Mouse (Mus musculus) cerebellum, adult 18-20 months (tissue): ENCODE results near the gene Foxg1.

Experiments
- DNase-seq, 2 experiments: peaks; one replicate each; pipeline ENCODE4 v3.0.0; 2021

Gene Foxg1

GRCm38 (mm10) chr12:49382565-49383520, at the start of gene Foxg1:
Gene Foxg1, plus strand, starts transcription at chr12:49382660.
- no peak for DNase-seq

GRCm38 (mm10) chr12:49349697-49350096, 32.8 kb upstream of the Foxg1 start:
- no peak for DNase-seq

GRCm38 (mm10) chr12:49368931-49369330, 13.5 kb upstream of the Foxg1 start:
- DNase-seq = no peak

GRCm38 (mm10) chr12:49372170-49372569, 10.3 kb upstream of the Foxg1 start:
- DNase-seq = no peak

DNA sequence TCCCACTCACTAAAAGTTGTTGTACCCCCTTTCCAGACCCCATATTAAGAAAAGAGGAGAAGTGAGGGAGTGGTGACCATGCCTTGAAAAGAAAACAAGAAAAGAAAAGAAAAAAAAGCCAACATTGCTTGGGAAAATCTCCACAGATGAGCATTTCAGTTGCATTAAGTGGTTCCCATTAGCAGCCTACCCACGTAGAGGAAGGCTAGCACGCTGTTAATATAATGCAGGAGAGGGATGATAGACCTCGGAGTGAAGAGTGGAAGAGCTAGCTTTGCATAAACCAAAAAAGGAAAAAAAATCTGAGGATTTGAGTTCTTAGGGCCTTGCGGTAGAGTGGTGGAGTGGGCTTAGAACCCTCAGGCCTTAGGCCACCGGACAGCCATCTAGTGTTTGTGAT, 9.3 kb upstream of the Foxg1 start:
- DNase-seq = no peak

GRCm38 (mm10) chr12:49373821-49374605, 8.4 kb upstream of the Foxg1 start:
- DNase-seq = no peak

GRCm38 (mm10) chr12:49374606-49374995, 7.9 kb upstream of the Foxg1 start:
- DNase-seq = no peak

GRCm38 (mm10) chr12:49375427-49376317, 6.8 kb upstream of the Foxg1 start:
- no peak for DNase-seq

DNA sequence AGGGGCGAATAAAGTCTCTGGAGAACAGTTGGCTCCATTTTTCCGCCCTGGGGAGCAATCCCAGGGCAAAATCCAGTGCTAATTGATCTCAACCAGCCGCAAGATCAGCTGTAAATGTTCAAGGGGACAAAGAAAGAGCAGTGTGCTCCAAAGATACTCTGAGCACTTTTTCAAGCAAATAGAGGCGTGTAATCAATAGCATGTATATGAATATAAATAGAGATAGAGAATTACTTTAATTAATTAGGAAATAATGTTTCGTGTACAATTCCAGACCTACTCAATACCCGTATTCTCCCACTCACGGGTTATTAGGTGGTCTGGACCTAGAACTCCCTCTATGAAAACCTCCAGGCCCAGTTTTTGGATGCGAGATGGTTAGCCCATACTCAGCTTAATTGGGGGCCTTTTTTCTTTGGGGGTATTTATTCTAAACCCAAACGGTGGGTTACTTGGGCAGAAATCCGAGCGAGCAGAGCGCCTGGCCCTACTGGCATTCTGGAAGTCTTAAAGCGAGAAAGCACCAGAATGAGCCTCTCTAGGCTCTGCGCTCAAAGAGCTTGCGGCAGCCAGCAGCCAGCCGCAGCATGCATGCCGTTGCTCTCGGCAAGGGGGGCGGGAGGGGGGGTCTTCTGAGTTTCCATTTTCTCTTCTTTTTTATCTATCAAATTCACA, 6.0 kb upstream of the Foxg1 start:
- DNase-seq = no peak

DNA sequence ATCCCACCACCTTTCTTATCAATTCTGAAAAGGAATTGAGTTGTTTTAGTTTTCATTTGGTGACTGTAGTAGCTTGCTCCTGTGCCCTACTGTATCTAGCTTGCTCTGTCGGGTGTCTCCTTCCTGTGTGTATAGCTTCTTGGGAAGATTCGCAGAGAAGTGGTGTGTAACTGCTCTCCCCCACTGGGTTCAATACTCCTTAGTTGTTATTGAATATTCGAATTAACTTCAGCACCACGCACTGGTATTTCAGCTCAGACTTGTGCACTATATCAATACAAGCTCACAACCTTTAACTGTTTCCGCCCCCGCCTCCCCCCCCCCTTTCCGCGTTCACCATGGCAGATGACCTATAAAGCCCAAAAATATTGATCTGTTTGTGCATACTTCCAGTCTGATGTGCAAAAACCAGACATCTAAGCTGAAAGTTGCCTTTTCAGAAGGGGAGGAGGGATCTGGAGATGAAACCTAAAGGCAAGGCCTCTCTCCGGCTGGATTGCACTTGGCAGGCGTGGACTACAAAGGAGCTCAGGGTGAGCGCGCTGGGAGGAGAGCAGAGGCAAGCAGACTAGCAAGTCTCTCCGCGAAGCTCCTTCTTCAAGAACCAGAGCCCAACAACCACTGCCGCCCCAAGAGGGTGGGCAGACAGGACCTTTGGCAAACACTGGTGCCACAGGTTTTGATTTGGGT, 5.0 kb upstream of the Foxg1 start:
- DNase-seq = no peak

- no peak for DNase-seq
Measured at GRCm38 (mm10) chr12:49378920-49379319, 3.5 kb upstream of the Foxg1 start.

DNA sequence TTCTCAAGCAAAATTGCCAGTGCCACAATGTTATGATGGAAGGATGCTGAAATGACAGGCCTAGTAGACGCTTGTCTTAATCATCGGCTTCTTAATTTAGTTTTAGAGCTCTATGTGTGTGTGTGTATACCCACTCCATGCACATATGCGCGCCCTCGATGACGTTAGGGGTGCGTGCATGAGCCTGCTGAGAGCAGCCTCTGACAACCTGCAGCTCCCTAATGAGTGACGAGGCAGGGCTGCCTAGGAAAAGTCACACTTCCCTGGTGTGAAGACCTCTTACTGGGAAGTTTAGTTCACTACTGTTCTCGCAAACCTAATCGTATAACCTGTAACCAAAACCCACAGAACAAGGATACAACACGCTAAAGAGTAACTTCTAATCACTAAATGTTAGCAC, 3.0 kb upstream of the Foxg1 start:
- DNase-seq = no peak

GRCm38 (mm10) chr12:49380442-49380841, 2.0 kb upstream of the Foxg1 start:
- DNase-seq = no peak

- no peak for DNase-seq
Measured at GRCm38 (mm10) chr12:49381031-49381525, 1.4 kb upstream of the Foxg1 start.

GRCm38 (mm10) chr12:49381721-49382365, 617 bp upstream of the Foxg1 start:
- DNase-seq = no peak

GRCm38 (mm10) chr12:49383521-49384133, 1.2 kb downstream of the Foxg1 start:
- no peak for DNase-seq

DNA sequence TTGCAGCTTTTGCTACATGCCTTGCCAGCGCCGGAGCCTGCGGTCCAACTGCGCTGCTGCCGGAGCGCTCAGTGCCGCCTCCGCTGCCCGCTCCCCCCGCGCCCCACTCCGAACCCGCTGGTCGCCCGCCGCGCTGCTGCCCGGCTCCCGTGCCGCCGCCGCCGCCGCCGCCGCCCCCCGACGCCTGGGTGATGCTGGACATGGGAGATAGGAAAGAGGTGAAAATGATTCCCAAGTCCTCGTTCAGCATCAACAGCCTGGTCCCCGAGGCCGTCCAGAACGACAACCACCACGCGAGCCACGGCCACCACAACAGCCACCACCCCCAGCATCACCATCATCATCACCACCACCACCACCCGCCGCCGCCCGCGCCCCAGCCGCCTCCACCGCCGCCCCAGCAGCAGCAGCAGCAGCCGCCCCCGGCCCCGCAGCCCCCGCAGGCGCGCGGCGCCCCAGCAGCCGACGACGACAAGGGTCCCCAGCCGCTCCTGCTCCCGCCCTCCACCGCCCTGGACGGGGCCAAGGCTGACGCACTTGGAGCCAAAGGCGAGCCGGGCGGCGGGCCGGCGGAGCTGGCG, 1.9 kb downstream of the Foxg1 start:
- DNase-seq = no peak

GRCm38 (mm10) chr12:49384876-49385630, 2.6 kb downstream of the Foxg1 start, which contains the start of gene Gm43517:
Gene Gm43517, plus strand, starts transcription at chr12:49385174.
- no peak for DNase-seq

DNA sequence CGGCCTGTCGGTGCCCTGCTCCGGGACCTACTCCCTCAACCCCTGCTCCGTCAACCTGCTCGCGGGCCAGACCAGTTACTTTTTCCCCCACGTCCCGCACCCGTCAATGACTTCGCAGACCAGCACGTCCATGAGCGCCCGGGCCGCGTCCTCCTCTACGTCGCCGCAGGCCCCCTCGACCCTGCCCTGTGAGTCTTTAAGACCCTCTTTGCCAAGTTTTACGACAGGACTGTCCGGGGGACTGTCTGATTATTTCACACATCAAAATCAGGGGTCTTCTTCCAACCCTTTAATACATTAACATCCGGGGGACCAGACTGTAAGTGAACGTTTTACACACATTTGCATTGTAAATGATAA, 3.2 kb downstream of the Foxg1 start:
- DNase-seq = no peak
